Mouse (Mus musculus): Measurements from ENCODE around the gene Cd44. TPM values are rescaled to one million over a fixed set of nuclear protein-coding genes. Genes with fewer than 3 reads are reported as not detected.

The Cd44 gene
- polyA plus RNA-seq, 1 experiment from 2014 or later = 7.0 TPM

GRCm38 (mm10) chr2:102934834-102935233, 33.4 kb upstream of the Cd44 start:
- no peaks in the 10 kb centered on the region for H3K36me3 ChIP-seq
- H3K9me3 ChIP-seq = no peaks in the 10 kb centered on the region
- WGBS = 78% methylated on average over 3 of the region's 3 CpGs
- H3K4me2 ChIP-seq = no peak overlapping the region
- no peak overlapping the region for H3K9ac ChIP-seq
- ATAC-seq (ENCODE audit: low read depth) = no peak
- H3K27ac ChIP-seq (replicated peaks) = no peak overlapping the region
- no peaks in the 10 kb centered on the region for H3K27me3 ChIP-seq
- no peak overlapping the region for H3K4me3 ChIP-seq
- 0 out of 2 replicates have a peak, but pooled peaks cover 8% of the 10 kb centered on the region for H3K4me1 ChIP-seq (replicated peaks)

DNA sequence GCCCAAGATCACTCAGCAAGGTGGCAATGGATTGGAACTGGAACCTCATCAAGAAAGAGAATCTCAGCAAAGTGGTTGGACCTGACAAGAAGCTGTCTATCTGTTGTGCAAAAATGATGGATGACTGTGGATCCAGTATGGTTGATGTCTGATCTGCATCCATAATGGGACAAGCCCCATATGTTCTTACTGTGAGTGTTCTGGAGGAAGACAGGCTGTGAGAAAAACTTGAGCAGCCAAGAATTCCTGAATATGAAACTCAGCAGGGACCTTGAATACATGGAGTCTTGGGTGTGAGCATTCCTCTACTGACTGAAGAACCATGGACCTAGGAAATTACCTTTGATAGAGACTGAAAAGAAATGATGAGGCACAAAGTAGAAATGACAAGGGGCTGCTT, 32.3 kb upstream of the Cd44 start:
- Histone ChIP-seq H3K27me3 (no peaks in the 10 kb centered on the region), H3K4me3 (no peak overlapping the region), H3K9me3 (no peaks in the 10 kb centered on the region), H3K9ac (no peak overlapping the region), H3K4me1 (replicated peaks) (0 out of 2 replicates have a peak, but pooled peaks cover 8% of the 10 kb centered on the region), H3K27ac (replicated peaks) (no peak overlapping the region), H3K36me3 (no peaks in the 10 kb centered on the region), H3K4me2 (no peak overlapping the region)
- no peak for ATAC-seq (ENCODE audit: low read depth)

DNA sequence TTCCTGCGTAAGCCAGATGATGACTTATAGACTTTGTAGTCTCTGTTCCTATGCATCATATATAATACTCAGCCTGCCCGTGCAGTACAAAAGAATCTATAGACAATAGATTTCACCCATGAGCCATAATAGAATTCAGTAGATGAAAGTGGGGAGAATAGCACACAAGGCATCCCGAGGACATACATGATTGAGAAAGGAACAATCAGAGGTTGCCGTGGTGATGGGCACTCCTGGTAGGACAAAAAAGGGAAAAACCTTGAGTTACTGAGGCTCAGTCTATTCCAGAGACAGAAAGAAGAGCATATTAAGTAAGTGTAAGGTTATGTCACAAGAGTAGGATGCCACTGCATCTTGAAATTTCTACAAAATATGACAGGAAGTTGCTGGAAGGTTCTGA, 31.7 kb upstream of the Cd44 start:
- no peak overlapping the region for H3K4me3 ChIP-seq
- no peak overlapping the region for H3K4me2 ChIP-seq
- H3K36me3 ChIP-seq = no peaks in the 10 kb centered on the region
- ATAC-seq (ENCODE audit: low read depth) = 0 out of 2 replicates have a peak, but pooled peaks have one; percentile 19
- WGBS = 29% methylated on average over 4 of the region's 4 CpGs
- 0 out of 2 replicates have a peak, but pooled peaks cover 8% of the 10 kb centered on the region for H3K4me1 ChIP-seq (replicated peaks)
- no peak overlapping the region for H3K9ac ChIP-seq
- no peaks in the 10 kb centered on the region for H3K9me3 ChIP-seq
- no peak overlapping the region for H3K27ac ChIP-seq (replicated peaks)
- no peaks in the 10 kb centered on the region for H3K27me3 ChIP-seq

GRCm38 (mm10) chr2:102932667-102933066, 31.2 kb upstream of the Cd44 start:
- H3K9me3 ChIP-seq = no peaks in the 10 kb centered on the region
- no peaks in the 10 kb centered on the region for H3K27me3 ChIP-seq
- 11% methylated on average over 1 of the region's 1 CpGs for WGBS
- no peak overlapping the region for H3K9ac ChIP-seq
- no peak for ATAC-seq (ENCODE audit: low read depth)
- H3K36me3 ChIP-seq = no peaks in the 10 kb centered on the region
- H3K4me1 ChIP-seq (replicated peaks) = 0 out of 2 replicates have a peak, but pooled peaks cover 8% of the 10 kb centered on the region
- no peak overlapping the region for H3K4me3 ChIP-seq
- H3K27ac ChIP-seq (replicated peaks) = no peak overlapping the region
- H3K4me2 ChIP-seq = no peak overlapping the region

DNA sequence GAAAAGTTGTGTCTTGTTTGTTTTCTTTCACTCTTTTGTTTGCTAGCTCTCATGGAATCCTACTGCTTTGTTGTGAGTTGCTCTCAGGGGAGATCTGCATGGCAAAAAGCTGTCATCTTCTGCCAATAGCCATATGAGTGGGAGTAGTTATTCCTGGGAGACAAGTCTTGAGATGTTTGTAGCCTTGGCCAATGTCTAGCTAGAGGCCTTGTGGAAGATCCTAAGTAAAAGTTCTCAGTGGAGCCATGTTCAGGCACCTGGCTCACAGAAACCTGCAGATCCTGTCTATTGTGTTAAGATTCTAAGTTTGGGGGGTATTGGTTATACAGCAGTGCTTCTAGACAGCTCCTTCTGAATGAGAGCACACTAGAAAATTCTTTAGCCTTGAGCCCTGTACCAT, 26.7 kb upstream of the Cd44 start:
- H3K9me3 ChIP-seq = 0 out of 2 replicates have a peak, but pooled peaks cover 5% of the 10 kb centered on the region
- no peak overlapping the region for H3K9ac ChIP-seq
- H3K36me3 ChIP-seq = no peaks in the 10 kb centered on the region
- no peak overlapping the region for H3K4me3 ChIP-seq
- H3K27ac ChIP-seq (replicated peaks) = no peak overlapping the region
- 0 out of 2 replicates have a peak, but pooled peaks cover 8% of the 10 kb centered on the region for H3K4me1 ChIP-seq (replicated peaks)
- no peak overlapping the region for H3K4me2 ChIP-seq
- no peaks in the 10 kb centered on the region for H3K27me3 ChIP-seq
- ATAC-seq (ENCODE audit: low read depth) = no peak

- Histone ChIP-seq H3K27ac (replicated peaks) (no peak overlapping the region), H3K27me3 (no peaks in the 10 kb centered on the region), H3K4me2 (no peak overlapping the region), H3K4me3 (no peak overlapping the region), H3K9ac (no peak overlapping the region), H3K36me3 (no peaks in the 10 kb centered on the region), H3K9me3 (0 out of 2 replicates have a peak, but pooled peaks cover 5% of the 10 kb centered on the region), H3K4me1 (replicated peaks) (no peaks in the 10 kb centered on the region)
- WGBS = 88% methylated on average over 1 of the region's 1 CpGs
- ATAC-seq (ENCODE audit: low read depth) = no peak
These were observed 23.0 kb upstream of the Cd44 start for GRCm38 (mm10) chr2:102924480-102924879.

GRCm38 (mm10) chr2:102923682-102924081, 22.2 kb upstream of the Cd44 start:
- H3K9me3 ChIP-seq = 0 out of 2 replicates have a peak, but pooled peaks cover 5% of the 10 kb centered on the region
- H3K36me3 ChIP-seq = no peaks in the 10 kb centered on the region
- H3K27me3 ChIP-seq = no peaks in the 10 kb centered on the region
- no peak overlapping the region for H3K27ac ChIP-seq (replicated peaks)
- no peaks in the 10 kb centered on the region for H3K4me1 ChIP-seq (replicated peaks)
- ATAC-seq (ENCODE audit: low read depth) = no peak
- H3K4me3 ChIP-seq = no peak overlapping the region
- WGBS = 73% methylated on average over 3 of the region's 3 CpGs
- no peak overlapping the region for H3K4me2 ChIP-seq
- no peak overlapping the region for H3K9ac ChIP-seq

DNA sequence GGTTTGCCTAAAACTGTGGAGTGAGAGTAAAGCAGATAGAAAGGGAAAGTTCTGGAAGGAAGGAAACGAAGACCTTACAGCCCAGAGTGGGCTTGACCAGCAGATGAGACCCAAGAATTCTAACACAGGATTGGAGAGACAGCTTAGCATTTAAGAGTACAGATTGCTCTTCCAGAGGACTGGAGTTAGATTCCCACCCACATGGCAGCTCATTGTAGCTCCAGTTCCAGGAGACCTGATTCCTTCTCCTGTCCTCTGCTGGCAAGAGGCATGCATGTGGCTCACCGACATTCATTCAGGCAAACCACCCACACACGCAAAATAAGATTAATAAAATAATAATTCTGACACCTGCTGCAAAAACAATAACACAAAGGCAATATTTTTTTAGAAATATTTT, 20.6 kb upstream of the Cd44 start:
- ATAC-seq (ENCODE audit: low read depth) = no peak
- no peaks in the 10 kb centered on the region for H3K9me3 ChIP-seq
- no peaks in the 10 kb centered on the region for H3K4me1 ChIP-seq (replicated peaks)
- H3K36me3 ChIP-seq = no peaks in the 10 kb centered on the region
- H3K4me3 ChIP-seq = no peak overlapping the region
- no peak overlapping the region for H3K27ac ChIP-seq (replicated peaks)
- no peak overlapping the region for H3K9ac ChIP-seq
- no peaks in the 10 kb centered on the region for H3K27me3 ChIP-seq
- 84% methylated on average over 3 of the region's 3 CpGs for WGBS
- H3K4me2 ChIP-seq = no peak overlapping the region

- H3K4me2 ChIP-seq = no peak overlapping the region
- no peak overlapping the region for H3K27ac ChIP-seq (replicated peaks)
- no peaks in the 10 kb centered on the region for H3K36me3 ChIP-seq
- H3K27me3 ChIP-seq = no peaks in the 10 kb centered on the region
- H3K4me1 ChIP-seq (replicated peaks) = no peaks in the 10 kb centered on the region
- ATAC-seq (ENCODE audit: low read depth) = no peak
- no peak overlapping the region for H3K9ac ChIP-seq
- WGBS = 95% methylated on average over 1 of the region's 1 CpGs
- no peaks in the 10 kb centered on the region for H3K9me3 ChIP-seq
- H3K4me3 ChIP-seq = no peak overlapping the region
These were observed 16.8 kb upstream of the Cd44 start for GRCm38 (mm10) chr2:102918301-102918700.

- Histone ChIP-seq H3K4me1 (replicated peaks) (no peaks in the 10 kb centered on the region), H3K36me3 (no peaks in the 10 kb centered on the region), H3K4me3 (no peak overlapping the region), H3K9ac (no peak overlapping the region), H3K27me3 (no peaks in the 10 kb centered on the region), H3K9me3 (no peaks in the 10 kb centered on the region), H3K27ac (replicated peaks) (no peak overlapping the region), H3K4me2 (no peak overlapping the region)
- WGBS = 77% methylated on average over 3 of the region's 3 CpGs
- no peak for ATAC-seq (ENCODE audit: low read depth)
These were observed 15.1 kb upstream of the Cd44 start for GRCm38 (mm10) chr2:102916596-102916995.

GRCm38 (mm10) chr2:102914675-102915074, 13.2 kb upstream of the Cd44 start:
- H3K9ac ChIP-seq = no peak overlapping the region
- H3K9me3 ChIP-seq = no peaks in the 10 kb centered on the region
- ATAC-seq (ENCODE audit: low read depth) = no peak
- H3K36me3 ChIP-seq = no peaks in the 10 kb centered on the region
- no peaks in the 10 kb centered on the region for H3K27me3 ChIP-seq
- no peak overlapping the region for H3K4me3 ChIP-seq
- H3K27ac ChIP-seq (replicated peaks) = no peak overlapping the region
- H3K4me2 ChIP-seq = no peak overlapping the region
- H3K4me1 ChIP-seq (replicated peaks) = no peaks in the 10 kb centered on the region
- 84% methylated on average over 5 of the region's 5 CpGs for WGBS

DNA sequence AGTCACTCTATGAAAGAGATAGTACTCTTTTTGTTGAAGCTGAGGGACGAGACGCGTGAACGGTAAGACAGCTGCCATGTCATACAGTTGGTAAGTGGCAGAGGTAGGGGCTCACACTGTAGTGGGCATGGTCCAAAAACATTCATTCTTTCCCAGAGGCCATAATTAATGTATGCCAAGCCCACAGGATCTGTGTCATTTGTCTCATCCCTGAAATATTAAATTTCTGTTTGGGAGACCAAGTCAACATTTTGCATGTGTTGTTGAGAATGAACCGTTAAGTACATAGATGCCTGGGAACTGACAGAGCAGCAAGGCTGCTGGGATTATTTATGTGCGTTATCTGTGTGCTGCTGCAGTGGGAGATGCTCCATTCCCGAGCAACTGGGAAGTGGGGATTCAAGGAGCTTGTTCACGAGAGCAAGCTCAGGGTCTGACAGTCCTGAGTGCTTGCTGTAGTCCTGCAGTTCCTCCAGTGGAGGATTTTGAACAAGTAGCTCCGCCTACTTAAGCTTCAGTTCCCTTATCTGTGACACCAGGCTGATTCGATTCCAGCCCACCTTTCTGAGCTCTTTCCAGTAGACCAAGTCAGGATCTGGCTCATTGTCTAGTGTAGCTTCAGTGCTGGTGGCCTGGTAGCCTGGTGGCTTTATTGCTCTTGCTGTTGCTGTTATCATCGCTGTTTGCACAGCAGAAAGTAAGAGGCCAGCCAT, 12.5 kb upstream of the Cd44 start:
- no peak overlapping the region for H3K9ac ChIP-seq
- no peaks in the 10 kb centered on the region for H3K36me3 ChIP-seq
- no peaks in the 10 kb centered on the region for H3K4me1 ChIP-seq (replicated peaks)
- ATAC-seq (ENCODE audit: low read depth) = no peak
- no peak overlapping the region for H3K4me2 ChIP-seq
- H3K27me3 ChIP-seq = no peaks in the 10 kb centered on the region
- no peaks in the 10 kb centered on the region for H3K9me3 ChIP-seq
- WGBS = 77% methylated on average over 11 of the region's 11 CpGs
- H3K4me3 ChIP-seq = no peak overlapping the region
- no peak overlapping the region for H3K27ac ChIP-seq (replicated peaks)

DNA sequence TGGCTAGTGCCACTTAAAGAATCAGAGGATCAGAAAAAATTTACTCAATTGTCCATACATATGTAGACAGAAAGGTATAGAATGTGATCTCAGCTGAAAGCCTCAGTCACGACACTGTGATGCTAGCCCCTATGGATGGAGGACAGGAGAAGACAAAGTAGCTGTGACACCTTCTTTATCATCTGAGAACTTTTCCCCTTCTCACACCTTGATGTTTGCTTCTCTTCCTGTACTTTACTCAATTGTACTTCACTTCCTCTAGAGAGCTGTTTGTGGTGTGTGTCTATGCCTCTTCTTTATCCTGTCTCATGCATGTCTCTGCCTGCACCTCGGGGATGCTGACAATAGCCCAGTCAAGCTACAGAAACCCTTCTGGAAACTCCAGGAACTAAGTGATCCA, 11.5 kb upstream of the Cd44 start:
- Histone ChIP-seq H3K9ac (no peak overlapping the region), H3K9me3 (no peaks in the 10 kb centered on the region), H3K4me3 (no peak overlapping the region), H3K36me3 (no peaks in the 10 kb centered on the region), H3K4me2 (no peak overlapping the region), H3K4me1 (replicated peaks) (no peaks in the 10 kb centered on the region), H3K27ac (replicated peaks) (no peak overlapping the region), H3K27me3 (no peaks in the 10 kb centered on the region)
- WGBS = 77% methylated on average over 2 of the region's 2 CpGs
- ATAC-seq (ENCODE audit: low read depth) = no peak

Data from neural tube, embryonic 13.5 days (tissue).